Mouse (Mus musculus): ENCODE data around the gene Thnsl1. TPM values are rescaled to one million over a fixed set of nuclear protein-coding genes. Genes with fewer than 3 reads are reported as not detected.
A peak's percentile ranks its signal among the peaks of the same experiment; 100 is the strongest.

Thnsl1 gene
- polyA plus RNA-seq, 1 experiment: 4.4 TPM

GRCm38 (mm10) chr2:21195233-21195632, 10.3 kb upstream of the Thnsl1 start:
- 77% methylated on average over 5 of the region's 5 CpGs for WGBS
- Histone ChIP-seq H3K4me1 (ENCODE audit: control insufficient read depth, insufficient read depth, low read length) (no peaks in the 10 kb centered on the region), H3K4me3 (replicated peaks; ENCODE audit: extremely low read depth, low read depth, low read length) (no peak overlapping the region)
- DNase-seq: no peak
- TF ChIP-seq CTCF (IDR thresholded peaks at IDR 0.05; ENCODE audit: insufficient read depth, low read length): no peak

- no peaks in the 10 kb centered on the region for H3K4me1 ChIP-seq (ENCODE audit: control insufficient read depth, insufficient read depth, low read length)
- no peak for TF ChIP-seq POLR2A (IDR thresholded peaks at IDR 0.05; ENCODE audit: borderline replicate concordance, extremely low read depth, low read depth, low read length)
- TF ChIP-seq CTCF (IDR thresholded peaks at IDR 0.05; ENCODE audit: insufficient read depth, low read length): no peak
- H3K4me3 ChIP-seq (replicated peaks; ENCODE audit: extremely low read depth, low read depth, low read length): no peak overlapping the region
- 45% methylated on average over 3 of the region's 3 CpGs for WGBS
- DNase-seq: no peak
Observed at GRCm38 (mm10) chr2:21199051-21199450, 6.5 kb upstream of the Thnsl1 start.

- DNase-seq: no peak
- H3K4me3 ChIP-seq (replicated peaks; ENCODE audit: extremely low read depth, low read depth, low read length): no peak overlapping the region
- 42% methylated on average over 2 of the region's 2 CpGs for WGBS
- TF ChIP-seq CTCF (IDR thresholded peaks at IDR 0.05; ENCODE audit: insufficient read depth, low read length) (no peak), POLR2A (IDR thresholded peaks at IDR 0.05; ENCODE audit: borderline replicate concordance, extremely low read depth, low read depth, low read length) (no peak)
- H3K4me1 ChIP-seq (ENCODE audit: control insufficient read depth, insufficient read depth, low read length): 0 out of 2 replicates have a peak, but pooled peaks cover 2% of the 10 kb centered on the region
Observed at GRCm38 (mm10) chr2:21202754-21203153, 2.8 kb upstream of the Thnsl1 start.

DNA sequence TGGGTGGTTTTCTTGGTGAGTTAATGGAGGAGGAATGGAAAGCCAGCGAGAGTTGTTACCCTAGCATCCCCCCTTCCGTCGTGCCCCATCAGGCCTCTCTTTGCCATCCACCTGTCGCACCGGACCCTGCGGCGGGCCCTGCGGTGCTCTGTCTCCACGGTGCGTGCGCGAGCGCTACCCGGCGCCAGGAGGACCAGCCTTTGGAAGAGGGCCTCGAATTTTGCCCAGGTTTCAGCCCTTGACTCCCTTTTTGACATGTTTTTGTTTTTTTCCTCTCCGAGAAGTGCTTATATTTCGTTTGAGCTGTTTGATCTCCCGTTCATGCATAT, 271 bp downstream of the Thnsl1 start:
- TF ChIP-seq POLR2A (IDR thresholded peaks at IDR 0.05; ENCODE audit: borderline replicate concordance, extremely low read depth, low read depth, low read length) (no peak), CTCF (IDR thresholded peaks at IDR 0.05; ENCODE audit: insufficient read depth, low read length) (no peak)

DNA sequence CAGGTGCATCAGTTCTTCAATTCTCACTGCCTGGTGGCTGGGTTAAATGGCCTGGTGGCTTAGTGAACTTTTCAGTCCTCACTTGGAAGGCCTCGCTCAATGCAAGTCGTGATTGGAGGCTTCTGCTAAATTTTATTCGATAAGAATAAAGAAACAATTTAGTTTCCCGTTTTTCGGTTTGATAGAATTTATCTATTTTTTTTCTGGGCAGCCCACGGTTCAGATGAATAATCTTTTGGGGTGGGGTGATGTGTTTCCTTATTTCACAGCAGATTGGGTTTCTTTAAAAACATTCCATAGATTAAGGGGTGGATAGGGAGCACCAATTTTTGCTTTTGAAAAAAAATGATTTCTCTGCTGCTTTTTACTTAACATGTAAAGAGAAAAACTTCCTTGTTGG, 754 bp downstream of the Thnsl1 start:
- no peak for TF ChIP-seq CTCF (IDR thresholded peaks at IDR 0.05; ENCODE audit: insufficient read depth, low read length)
- TF ChIP-seq POLR2A (IDR thresholded peaks at IDR 0.05; ENCODE audit: borderline replicate concordance, extremely low read depth, low read depth, low read length): no peak
- WGBS: 41% methylated on average over 6 of the region's 6 CpGs
- no peak for DNase-seq
- Histone ChIP-seq H3K4me1 (ENCODE audit: control insufficient read depth, insufficient read depth, low read length) (0 out of 2 replicates have a peak, but pooled peaks cover 2% of the 10 kb centered on the region), H3K4me3 (replicated peaks; ENCODE audit: extremely low read depth, low read depth, low read length) (peak overlapping the region; percentile 82)

More for the DNA sequence above, 271 bp downstream of the Thnsl1 start:
- DNase-seq: no peak
- under 1% methylated on average over 19 of the region's 19 CpGs for WGBS
- peak overlapping the region; percentile 82 for H3K4me3 ChIP-seq (replicated peaks; ENCODE audit: extremely low read depth, low read depth, low read length)
- H3K4me1 ChIP-seq (ENCODE audit: control insufficient read depth, insufficient read depth, low read length): 0 out of 2 replicates have a peak, but pooled peaks cover 2% of the 10 kb centered on the region

GRCm38 (mm10) chr2:21211361-21211760, 5.8 kb downstream of the Thnsl1 start:
- WGBS: 65% methylated on average over 6 of the region's 6 CpGs
- DNase-seq: no peak
- Histone ChIP-seq H3K4me1 (ENCODE audit: control insufficient read depth, insufficient read depth, low read length) (no peaks in the 10 kb centered on the region), H3K4me3 (replicated peaks; ENCODE audit: extremely low read depth, low read depth, low read length) (no peak overlapping the region)
- no peak for TF ChIP-seq POLR2A (IDR thresholded peaks at IDR 0.05; ENCODE audit: borderline replicate concordance, extremely low read depth, low read depth, low read length)

DNA sequence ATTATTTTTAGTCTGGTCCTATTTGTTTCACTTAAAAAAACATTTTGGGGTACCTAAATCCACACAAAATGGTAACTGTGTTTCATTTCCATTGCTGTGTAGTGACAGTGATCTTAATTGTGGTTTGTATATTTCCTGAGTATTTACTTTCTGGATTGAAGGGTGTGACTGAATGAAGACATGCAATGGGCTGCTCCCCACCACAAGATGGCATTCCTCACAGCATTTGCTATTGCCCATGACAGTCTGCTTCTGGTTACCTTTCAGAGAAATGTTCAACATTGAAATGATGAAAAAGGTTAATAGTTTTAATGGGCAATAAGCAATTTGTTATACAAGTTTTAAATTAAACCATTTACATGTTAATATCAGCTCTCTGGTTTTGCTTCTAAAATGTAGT, 8.8 kb downstream of the Thnsl1 start:
- no peak for DNase-seq
- H3K4me1 ChIP-seq (ENCODE audit: control insufficient read depth, insufficient read depth, low read length): no peaks in the 10 kb centered on the region
- no peak overlapping the region for H3K4me3 ChIP-seq (replicated peaks; ENCODE audit: extremely low read depth, low read depth, low read length)
- TF ChIP-seq POLR2A (IDR thresholded peaks at IDR 0.05; ENCODE audit: borderline replicate concordance, extremely low read depth, low read depth, low read length) (no peak), CTCF (IDR thresholded peaks at IDR 0.05; ENCODE audit: insufficient read depth, low read length) (peak; percentile 23; the same call in 1 of the 2 replicates)

GRCm38 (mm10) chr2:21215284-21215683, 9.8 kb downstream of the Thnsl1 start:
- 94% methylated on average over 2 of the region's 2 CpGs for WGBS
- Histone ChIP-seq H3K4me1 (ENCODE audit: control insufficient read depth, insufficient read depth, low read length) (no peaks in the 10 kb centered on the region), H3K4me3 (replicated peaks; ENCODE audit: extremely low read depth, low read depth, low read length) (no peak overlapping the region)
- no peak for DNase-seq
- TF ChIP-seq POLR2A (IDR thresholded peaks at IDR 0.05; ENCODE audit: borderline replicate concordance, extremely low read depth, low read depth, low read length) (no peak), CTCF (IDR thresholded peaks at IDR 0.05; ENCODE audit: insufficient read depth, low read length) (no peak)

GRCm38 (mm10) chr2:21222453-21223384, 17.2 kb downstream of the Thnsl1 start:
- no peak for DNase-seq
- TF ChIP-seq POLR2A (IDR thresholded peaks at IDR 0.05; ENCODE audit: borderline replicate concordance, extremely low read depth, low read depth, low read length): no peak
- TF ChIP-seq CTCF (IDR thresholded peaks at IDR 0.05; ENCODE audit: insufficient read depth, low read length): no peak
- Histone ChIP-seq H3K4me3 (replicated peaks; ENCODE audit: extremely low read depth, low read depth, low read length) (no peak overlapping the region), H3K4me1 (ENCODE audit: control insufficient read depth, insufficient read depth, low read length) (no peaks in the 10 kb centered on the region)
- 89% methylated on average over 9 of the region's 9 CpGs for WGBS

- 60% methylated on average over 2 of the region's 2 CpGs for WGBS
- TF ChIP-seq CTCF (IDR thresholded peaks at IDR 0.05; ENCODE audit: insufficient read depth, low read length) (no peak), POLR2A (IDR thresholded peaks at IDR 0.05; ENCODE audit: borderline replicate concordance, extremely low read depth, low read depth, low read length) (no peak)
Observed at GRCm38 (mm10) chr2:21230276-21230675, 24.8 kb downstream of the Thnsl1 start.

More at GRCm38 (mm10) chr2:21230276-21230675, 24.8 kb downstream of the Thnsl1 start:
- DNase-seq: no peak
- 0 out of 2 replicates have a peak, but pooled peaks cover 2% of the 10 kb centered on the region for H3K4me1 ChIP-seq (ENCODE audit: control insufficient read depth, insufficient read depth, low read length)
- no peak overlapping the region for H3K4me3 ChIP-seq (replicated peaks; ENCODE audit: extremely low read depth, low read depth, low read length)

Data from lung, adult 2 months (tissue).